Mouse (Mus musculus) retina, postnatal 7 days (tissue): ENCODE results near the gene Abca5.
A peak's percentile ranks its signal among the peaks of the same experiment; 100 is the strongest.
"Not testable (repeated sequence)": the region's sequence is repeated elsewhere in the genome, so short reads cannot be mapped to it uniquely, and the experiment has no call there.

Experiments used
- DNase-seq: peaks from one replicate; pipeline ENCODE4 v3.0.0-alpha.2; 2012; ENCODE audit warnings: low read depth, low spot score

The Abca5 gene

DNA sequence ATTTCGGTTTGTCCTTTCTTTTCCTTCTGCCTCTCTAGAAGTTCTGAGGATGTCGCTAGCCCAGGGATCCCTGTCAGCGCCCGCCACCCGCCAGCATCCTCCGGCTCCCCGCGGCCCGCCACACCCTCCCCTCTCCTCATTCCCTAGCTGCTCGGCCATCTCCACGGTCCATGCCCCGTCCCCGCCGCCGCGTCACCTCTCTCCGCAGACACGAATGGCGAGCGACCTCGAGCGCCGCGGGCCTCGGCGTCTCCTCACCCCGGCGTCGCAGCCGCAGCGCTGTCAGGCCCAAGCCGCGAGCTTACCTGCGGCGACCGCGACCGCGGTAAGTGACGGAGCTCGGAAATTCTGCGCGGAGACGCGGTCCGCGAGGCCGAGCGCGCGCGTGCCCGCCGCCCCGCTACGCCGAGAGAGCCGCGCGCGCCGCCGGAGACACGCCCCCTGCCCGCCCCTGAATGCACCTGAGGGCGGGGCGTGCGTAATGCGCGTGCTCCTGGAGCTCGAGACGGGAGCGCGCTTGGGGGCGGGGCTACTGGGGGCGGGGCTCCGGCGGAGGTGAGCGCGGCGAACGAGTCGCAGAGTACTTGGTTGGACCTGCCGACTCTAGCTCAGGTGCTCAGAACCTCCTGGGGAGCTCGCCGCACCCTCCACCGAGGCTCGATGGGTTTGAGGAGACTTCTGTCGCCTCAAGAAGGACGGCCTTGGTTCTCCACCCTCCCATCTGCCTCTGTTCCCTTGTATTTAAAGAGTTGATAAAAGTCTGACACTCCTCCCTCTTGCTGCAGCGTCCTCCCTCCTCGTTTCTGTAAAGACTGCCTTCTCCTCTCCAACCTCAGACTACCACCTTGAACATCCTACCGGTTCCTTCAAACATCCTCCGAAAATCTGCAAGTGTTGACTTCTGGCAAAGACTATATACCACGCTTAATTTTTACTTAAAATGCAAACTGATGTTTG lies at the start of gene Abca5:
TSS of gene Abca5 (minus strand) at position 428 of the 957 bp plus-strand sequence.
- peak; percentile 92 for DNase-seq

DNA sequence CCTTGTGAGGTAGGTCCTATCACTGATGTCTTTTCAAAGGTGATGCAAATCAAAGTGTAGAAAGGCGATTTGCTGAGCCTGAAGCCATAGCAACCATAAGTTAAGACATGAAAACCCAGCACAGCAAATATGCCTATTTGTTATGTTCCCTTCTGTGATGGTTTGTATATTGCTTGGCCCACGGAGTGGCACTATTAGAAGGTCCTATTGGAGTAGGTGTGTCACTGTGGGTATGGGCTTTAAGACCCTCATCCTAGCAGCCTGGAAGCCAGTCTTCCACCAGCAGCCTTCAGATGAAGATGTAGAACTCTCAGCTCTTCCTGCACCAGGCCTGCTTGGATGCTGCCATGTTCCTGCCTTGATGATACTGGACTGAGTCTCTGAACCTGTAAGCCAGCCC lies 48.0 kb upstream of the Abca5 start:
- no peak for DNase-seq

DNA sequence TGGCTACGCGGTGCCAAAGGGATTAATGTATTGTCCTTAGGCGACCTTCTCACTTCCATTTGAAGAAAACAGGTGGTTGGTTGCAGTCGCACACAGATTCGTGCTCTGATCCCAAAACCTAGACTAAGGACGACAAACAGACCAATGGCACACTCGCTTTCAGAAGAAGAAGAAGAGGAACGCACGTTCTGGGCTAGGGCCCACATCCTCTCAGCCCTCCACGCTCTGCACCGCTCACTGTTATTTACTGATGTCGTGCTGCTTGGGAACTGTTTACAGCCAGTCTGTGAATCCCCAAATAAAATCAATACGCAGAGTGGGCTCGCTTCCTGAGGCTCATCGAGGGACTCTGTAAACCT lies 42.8 kb upstream of the Abca5 start:
- no peak for DNase-seq

DNA sequence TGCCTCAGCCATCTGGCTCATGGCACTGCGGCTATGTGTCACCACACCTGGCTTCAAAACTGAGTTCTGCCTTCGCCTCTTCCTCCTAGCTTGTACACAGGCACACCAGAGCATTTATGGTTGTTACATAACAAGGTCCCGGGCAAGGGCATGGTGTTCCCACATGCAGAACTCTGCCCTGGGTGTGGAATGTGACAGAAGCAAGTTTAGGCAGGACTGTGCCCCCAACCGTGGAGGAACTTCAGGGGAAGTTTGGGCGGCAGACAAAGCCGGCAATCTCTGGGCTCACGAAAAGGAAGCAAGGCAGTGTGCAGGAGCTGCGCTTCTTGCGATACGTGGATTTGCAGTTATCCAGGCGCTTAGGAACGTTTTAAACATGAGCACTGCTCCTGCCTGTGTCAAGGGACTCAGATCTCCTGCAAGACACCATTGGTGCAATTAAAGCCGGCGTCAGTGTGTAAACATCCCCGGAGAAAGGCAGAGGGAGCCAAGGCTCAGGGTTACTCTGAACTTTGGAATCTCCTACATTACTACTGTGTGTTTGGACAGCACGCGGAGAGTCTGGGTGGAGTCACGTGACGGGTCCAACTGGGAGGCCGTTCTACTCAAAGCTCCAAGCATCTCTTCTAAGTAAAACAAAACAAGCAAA lies 42.3 kb upstream of the Abca5 start:
- DNase-seq = peak; percentile 5

DNA sequence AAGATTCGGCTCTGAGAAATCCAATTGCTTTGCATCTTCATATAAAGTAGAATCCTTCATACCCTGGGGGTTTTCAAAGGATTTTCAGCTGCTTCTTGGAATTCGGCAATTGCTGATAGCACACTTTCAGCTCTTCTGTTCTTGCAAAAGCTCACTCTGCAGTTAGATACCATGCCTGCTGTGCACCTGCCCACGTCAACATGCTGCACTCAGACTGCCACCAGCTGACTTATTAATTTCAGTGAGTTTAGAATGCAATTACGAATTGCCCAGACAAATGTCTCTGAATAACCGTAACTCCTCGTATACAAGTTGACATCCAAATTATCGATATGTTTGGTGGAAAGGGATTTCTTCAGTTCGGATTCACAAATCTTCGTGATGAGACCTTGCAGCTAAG lies 36.5 kb upstream of the Abca5 start:
- no peak for DNase-seq

DNA sequence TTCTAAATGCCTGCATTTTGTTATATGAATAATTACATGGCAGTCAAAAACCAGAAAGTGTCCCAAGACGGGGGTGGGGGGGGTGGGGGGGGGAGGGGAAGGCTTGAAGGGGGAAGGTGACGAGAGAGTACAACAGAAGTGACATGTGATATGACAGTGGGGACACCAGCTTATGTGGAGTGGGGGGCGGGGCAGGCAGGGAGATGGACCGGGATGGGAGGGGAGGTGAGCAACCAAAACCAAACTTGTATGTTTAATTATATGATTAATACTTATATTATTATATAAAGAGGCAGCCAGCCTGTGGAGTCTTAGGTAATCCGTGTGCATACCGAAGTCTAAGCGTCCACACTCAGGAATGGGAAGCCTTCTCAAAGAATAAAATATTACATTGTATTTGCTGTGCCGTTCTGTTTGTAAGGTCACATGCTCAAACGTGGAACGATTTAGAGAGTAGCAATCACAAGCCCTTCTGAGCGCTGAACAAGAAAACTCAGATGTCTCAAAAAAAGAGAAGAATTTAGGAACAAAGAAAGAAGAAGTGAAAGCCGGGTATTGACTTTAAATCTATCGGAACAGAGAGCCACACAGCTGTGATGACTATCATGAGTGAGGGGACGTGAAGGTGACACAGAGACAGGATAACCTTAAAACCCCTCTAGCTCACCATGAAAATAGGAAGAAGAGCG lies 34.9 kb upstream of the Abca5 start:
- DNase-seq = no peak

DNA sequence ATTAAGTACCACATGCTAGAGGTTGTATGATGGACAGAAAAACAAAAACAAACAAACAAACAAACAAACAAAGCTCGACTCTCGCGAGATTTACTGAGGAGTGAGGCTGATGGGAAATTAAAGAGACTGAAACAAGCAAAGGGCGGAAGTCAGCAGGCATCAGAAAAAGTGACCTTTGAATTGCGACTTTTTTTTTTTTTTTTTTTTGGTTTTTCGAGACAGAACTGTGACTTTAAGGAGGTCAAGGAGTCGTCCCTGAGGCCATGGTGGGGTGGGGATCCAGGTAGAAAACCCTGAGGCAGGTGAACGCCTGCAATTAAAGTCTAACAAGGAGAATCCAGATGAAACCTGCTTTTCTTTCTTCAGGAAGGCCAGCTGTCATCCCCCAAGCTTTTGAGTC lies 34.3 kb upstream of the Abca5 start:
- DNase-seq = no peak

DNA sequence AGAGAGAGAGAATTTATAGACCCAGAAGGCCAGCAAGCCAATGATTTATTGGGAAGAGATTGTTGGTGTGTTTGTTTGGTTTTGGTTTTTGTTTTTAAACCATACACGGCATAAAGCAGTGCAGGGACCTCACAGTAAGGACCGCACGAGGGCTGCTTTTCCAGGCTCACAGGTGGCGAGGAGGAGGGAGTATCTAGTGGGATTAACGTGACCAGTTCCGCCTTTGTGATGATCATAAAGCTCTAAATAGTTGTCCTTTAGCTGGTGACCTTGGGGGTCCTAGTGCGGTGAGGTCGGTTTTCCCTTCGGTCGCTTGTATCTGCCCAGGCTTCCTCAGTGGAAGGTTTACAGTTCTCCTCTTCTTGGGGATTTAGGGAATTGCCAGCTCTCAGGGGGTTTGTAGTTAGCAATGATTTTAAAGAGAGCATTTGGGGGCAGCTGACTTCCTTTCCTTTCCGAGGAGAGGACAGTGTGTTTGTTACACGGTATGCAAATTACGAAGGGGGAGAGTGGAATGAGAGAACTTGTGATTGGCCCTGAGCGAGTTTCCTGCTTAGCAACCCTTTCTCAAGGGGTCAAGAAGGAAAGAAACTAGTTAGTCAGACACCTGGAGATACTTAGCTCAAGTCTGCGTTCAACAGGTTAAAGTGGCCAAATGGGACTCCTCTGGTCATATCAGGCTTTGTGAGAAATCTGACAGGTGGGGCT lies 31.9 kb upstream of the Abca5 start:
- DNase-seq = no peak

DNA sequence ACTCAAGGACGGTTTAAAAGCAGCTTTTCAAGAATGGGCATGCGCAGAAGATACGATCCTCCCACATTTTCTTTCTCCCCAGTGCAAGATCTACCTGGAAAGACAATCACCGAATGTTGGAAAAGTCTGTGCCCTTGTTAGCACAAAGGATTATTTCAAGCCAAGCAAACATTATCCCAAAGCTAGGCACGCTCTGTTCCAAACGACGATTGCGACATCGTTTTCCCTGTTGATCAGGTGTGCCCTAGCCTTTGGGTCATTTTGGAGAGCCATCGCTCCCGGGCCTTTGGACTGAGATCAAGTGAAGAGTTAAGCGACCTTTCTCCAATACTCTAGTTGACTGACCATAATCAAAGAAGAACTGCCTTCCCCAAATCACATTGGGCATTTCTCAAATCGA lies 30.1 kb upstream of the Abca5 start:
- no peak for DNase-seq

DNA sequence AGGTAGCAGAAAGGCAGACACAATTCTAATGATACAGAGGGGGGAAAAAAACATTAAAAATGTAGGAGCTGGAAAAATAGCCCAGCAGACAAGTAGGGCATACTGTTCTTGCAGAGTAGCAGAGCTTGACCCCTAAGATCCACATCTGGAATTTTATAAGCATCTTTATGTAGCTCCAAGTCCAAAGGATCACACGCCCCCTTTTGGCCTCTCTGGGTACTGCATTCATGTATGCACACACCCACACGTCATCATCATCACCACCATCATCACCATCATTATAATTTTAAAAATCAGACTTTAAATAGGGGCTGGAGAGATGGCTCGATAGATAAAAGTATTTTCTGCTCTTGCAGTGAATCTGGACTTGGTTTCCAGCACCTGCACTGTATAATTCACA lies 29.4 kb upstream of the Abca5 start:
- DNase-seq = no peak

DNA sequence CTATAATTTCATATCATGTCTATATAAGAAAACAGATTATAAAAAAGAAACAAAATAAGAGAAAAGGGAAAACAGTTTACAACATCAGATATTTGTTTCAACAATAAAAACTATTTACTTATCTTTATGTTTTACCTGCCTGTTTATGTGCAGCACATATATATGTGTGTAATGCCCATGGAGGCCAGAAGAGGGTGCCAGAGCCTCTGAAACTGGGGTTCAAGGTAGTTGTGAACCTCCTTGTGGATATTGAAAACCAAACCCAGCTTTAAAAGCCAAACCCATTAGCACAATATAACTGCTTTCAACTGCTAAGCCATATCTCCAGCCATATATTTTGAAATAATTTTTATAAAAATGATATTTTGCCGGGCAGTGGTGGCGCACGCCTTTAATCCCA lies 27.5 kb upstream of the Abca5 start:
- DNase-seq = peak; percentile 11

DNA sequence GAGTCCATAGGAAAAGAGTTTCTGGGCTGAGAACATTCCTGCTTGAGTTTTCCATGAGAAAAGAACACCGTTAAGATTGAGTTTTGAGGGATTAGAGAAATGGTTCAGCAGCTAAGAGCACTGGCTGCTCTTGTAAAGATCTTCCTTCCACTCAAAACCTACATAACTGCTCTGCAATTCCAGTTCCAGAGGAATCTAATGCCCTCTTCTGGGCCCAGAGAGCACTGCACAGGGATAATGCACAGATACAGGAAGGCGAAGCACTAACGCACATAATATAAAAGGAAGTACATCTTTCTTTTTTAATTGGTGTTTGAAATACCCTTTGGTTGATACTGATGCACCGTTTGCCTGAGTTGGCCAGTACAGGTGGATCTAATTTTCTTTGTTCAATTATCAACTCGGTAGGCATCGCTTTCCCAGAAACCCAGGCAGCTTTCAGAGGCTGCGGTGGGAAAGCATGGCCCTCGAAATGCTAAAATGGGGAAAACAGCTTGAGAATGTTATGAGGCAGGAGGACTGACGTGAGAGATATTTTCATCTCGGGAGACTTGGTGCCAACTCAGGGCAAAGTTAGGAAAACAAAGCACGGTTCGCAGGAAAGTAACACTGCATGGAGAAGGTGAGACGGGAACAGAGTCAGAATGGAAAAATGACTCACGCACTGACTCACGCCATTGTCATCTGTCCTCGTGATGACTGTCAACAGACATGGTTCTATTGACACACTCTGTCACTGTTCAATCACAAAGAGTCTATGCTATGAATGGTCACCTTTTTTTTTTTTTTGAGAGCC lies 20.4 kb upstream of the Abca5 start:
- DNase-seq = peak; percentile 19

DNA sequence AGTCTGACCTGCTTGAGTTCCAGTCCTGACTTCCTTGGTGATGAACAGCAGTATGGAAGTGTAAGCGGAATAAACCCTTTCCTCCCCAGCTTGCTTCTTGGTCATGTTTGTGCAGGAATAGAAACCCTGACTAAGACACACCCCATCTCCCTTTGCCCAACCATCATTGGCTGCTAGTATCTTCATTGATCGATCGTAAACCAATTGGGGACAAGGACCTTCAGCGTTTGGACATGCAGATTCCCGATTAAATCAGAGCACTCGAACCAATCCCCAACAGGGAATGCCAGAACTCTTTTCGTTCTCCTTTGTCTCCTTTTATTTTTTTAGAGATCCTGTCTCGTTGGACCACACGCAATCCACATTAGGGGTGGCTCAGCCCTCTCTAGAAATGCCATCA lies 17.6 kb upstream of the Abca5 start:
- not testable (repeated sequence) for DNase-seq

DNA sequence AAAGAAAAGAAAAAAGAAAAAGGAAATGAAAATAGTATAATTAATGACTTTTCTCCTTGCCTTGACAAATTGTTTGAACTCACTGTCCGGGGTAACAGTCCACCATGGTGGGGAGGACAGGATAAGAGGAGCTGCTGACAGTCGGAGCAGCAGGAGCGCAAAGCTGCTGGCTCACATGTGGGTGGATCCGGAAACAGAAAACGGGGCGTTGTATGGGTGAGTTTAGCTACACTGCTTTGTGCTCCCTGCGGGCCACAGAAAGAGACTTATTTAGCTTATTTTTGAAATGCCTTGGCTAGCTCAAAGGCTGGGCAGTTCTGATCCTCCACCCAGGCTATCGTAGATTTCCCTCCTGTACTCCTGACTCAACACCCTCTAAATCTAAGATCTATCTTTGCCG lies 16.7 kb upstream of the Abca5 start:
- DNase-seq = no peak

DNA sequence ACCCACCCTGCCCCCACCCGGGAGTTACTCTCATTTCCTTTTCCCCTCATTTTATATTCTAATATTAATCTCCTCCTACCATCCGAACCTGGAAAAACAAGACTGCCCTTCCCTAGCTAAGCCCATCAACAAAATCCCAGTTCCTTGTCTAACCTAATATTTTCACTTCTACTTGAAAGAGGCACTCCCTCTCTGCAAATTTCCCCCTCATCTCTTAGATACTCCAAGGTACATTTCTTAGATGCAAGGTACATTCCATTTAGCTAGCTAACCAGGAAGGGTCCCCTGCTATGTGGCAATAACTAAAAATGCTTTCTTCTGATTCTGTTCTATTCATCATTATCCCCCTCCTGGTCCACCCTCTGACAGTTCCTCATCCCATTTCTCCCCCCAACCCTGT lies 10.7 kb upstream of the Abca5 start:
- DNase-seq = no peak

DNA sequence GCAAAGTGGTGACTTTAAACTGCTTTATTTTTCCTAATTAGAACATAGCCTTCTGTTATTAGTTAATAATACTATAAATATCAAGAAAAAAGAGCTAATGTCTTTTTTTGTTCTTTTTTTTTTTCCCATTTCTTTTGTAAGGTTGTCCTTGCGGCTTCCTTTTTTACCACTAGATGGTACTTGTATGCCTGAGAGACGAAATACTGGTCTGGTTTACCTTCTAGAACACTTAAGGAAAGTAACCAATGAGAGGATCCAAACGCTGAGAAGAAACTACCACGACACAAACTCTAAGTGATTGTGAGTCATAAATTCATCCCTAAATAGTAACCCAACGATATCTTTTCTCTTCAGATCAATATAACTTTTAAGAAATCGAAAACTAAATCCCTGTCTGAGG lies 10.3 kb upstream of the Abca5 start:
- no peak for DNase-seq

DNA sequence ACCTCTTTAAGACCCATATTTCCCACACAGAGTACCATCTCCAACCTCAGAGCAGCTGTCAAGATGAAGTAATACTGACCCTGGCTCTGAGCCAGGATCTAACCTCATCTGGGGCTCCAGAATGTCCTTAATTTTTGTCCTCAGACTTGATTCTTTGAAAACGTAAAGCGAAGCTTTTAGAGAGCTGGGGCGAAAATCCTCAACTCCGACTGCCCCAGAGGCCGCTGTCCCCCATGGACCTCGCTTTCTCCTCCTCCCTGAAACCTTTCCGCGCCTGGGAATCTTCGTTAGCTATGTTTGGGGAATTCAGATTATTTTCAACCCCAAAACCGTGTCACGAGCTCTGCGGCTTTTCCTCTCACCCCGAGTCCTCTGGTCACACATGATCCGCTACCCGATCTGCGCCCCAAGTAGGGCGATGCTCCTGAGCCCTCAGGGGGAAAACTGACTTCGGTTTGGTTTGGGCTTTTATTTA lies 665 bp downstream of the Abca5 start:
- DNase-seq = peak; percentile 23

DNA sequence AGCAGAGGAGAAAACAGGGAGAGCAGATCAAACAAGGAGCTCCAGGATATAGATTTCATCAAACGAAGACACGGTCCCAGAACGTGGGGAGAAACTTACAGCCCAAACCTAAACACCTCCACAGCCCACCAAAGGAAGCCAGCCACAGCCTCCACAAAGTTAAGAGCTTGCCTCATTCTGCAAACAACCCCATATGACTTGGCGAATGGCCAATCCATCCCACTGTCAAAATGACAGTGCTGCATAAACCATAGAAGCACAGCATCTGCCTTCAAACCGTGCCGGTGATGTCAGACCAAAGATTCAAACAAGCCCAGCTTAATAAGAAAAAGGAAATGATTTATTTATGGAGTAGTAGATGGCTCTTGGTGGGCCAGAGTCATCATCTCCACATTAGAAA lies 7.4 kb downstream of the Abca5 start:
- no peak for DNase-seq

DNA sequence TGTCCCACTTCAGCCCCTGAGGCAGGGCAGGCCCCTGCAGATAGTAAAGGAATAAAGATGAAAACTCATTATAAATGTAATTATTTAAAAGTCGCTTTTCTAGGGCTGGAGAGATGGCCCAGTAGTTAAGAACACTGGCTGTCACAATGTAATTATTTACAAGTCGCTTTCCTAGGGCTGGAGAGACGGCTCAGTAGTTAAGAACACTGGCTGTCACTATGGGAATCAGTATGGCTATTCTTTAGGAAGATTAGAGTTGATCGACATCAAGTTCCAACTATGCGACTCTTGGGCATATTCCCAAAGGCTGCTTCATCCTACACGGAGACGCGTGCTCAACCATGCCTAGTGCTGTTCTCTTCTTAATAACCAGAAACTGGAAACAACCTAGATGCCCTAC lies 15.2 kb downstream of the Abca5 start:
- no peak for DNase-seq

DNA sequence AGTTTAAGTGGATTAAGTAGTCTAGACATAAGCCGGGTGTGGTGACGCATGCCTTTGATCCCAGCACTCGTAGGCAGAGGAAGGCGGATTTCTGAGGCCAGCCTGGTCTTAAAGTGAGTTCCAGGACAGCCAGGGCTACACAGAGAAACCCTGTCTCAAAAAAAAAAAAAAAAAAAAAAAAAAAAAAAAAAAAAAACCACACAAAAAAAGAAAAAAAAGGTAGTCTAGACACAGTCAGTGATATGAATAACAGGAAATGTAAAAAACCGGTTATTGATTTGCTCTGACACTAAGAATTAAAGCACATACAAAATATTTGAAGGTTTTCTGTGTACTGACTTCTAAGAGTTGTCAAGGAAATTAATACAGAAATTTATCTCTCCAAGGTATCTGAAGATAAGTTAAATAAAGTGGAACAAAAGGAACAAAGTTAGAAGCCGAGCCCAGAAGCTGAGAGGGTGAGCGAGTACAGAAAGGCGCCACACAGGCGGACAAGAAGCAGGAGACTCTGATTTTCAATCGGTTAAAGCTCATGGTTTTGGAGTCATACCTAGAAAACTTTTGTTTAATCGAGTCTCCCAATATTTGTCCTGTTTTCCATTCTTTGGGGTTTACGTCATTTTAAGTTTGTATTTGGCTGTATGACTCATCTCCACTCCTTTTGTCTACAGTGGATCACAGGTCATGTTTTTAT lies 30.9 kb downstream of the Abca5 start:
- no peak for DNase-seq
